Mouse (Mus musculus) heart, embryonic 14.5 days (tissue): ENCODE measurements at regions not wholly inside any gene's neighbourhood (a gene's known extent, or its start where the extent isn't known, plus 50 kb on each side); places are given as distances from the start of the nearest gene placed in this dataset.

ENCODE experiments used
- ATAC-seq: fragments of 200-750 bp; cut with Nextera tagmentation; 2 replicates; pipeline ENCODE4 v1.8.0; 2017; ENCODE audit warnings: low read depth, moderate TSS enrichment; ENCODE audit not compliant: insufficient number of reproducible peaks, insufficient read depth, low FRiP score
- H3K27ac ChIP-seq, 2 experiments: fragments of 200-500 bp in 1 of 2; fragments of 300-500 bp in 1 of 2; sonication (generic) in 1 of 2; replicated peaks in 1 of 2; 2 replicates each; pipeline ENCODE4 v1.5.1; 2012 to 2014; ENCODE audit warnings: low read depth in 2 of 2, low read length in 2 of 2, control low read depth in 1 of 2, mild to moderate bottlenecking in 1 of 2, mixed read lengths in 1 of 2; ENCODE audit not compliant: control insufficient read depth in 1 of 2, insufficient read depth in 1 of 2
- H3K27me3 ChIP-seq: fragments of 300-500 bp; sonication (generic); 2 replicates; pipeline ENCODE4 v1.6.1; 2014; ENCODE audit warnings: mild to moderate bottlenecking, low read length, control low read depth; ENCODE audit not compliant: control insufficient read depth, insufficient read depth
- H3K36me3 ChIP-seq: fragments of 300-500 bp; sonication (generic); 2 replicates; pipeline ENCODE4 v1.6.1; 2014; ENCODE audit warnings: mild to moderate bottlenecking, control low read depth, low read length, mixed read lengths; ENCODE audit not compliant: control insufficient read depth, insufficient read depth
- H3K4me1 ChIP-seq, 2 experiments: fragments of 200-500 bp in 1 of 2; fragments of 300-500 bp in 1 of 2; sonication (generic) in 1 of 2; 2 replicates each; pipeline ENCODE4 v1.6.1; 2012 to 2014; ENCODE audit warnings: low read length in 2 of 2, control low read depth in 1 of 2, mixed read lengths in 1 of 2; ENCODE audit not compliant: control insufficient read depth in 2 of 2, insufficient read depth in 2 of 2
- H3K4me2 ChIP-seq: fragments of 300-500 bp; sonication (generic); 2 replicates; pipeline ENCODE4 v1.6.1; 2014; ENCODE audit warnings: mild to moderate bottlenecking, low read length
- H3K4me3 ChIP-seq, 2 experiments: fragments of 200-500 bp in 1 of 2; fragments of 300-500 bp in 1 of 2; sonication (generic) in 1 of 2; 2 replicates each; pipeline ENCODE4 v1.5.1; 2012 to 2014; ENCODE audit warnings: low read length in 2 of 2, mild to moderate bottlenecking in 2 of 2, control low read depth in 1 of 2, low read depth in 1 of 2, moderate library complexity in 1 of 2; ENCODE audit not compliant: control insufficient read depth in 1 of 2, insufficient read depth in 1 of 2
- H3K9ac ChIP-seq: fragments of 300-500 bp; sonication (generic); 2 replicates; pipeline ENCODE4 v1.6.1; 2014; ENCODE audit warnings: mild to moderate bottlenecking, low read length
- H3K9me3 ChIP-seq: fragments of 300-500 bp; sonication (generic); 2 replicates; pipeline ENCODE4 v1.6.1; 2016; ENCODE audit warnings: low read length, control low read depth; ENCODE audit not compliant: control insufficient read depth
- WGBS: fragments of 180-500 bp; shearing (Covaris S2); extraction: QIAGEN DNeasy Blood & Tissue Kit; methylation state at CpG from one replicate; pipeline ENCODE4 v1.1.7; 2014; 5-methylcytosine and 5-hydroxymethylcytosine counted together

- no peak for ATAC-seq
- WGBS, result 63% methylated on average over 5 of the region's 5 CpGs
- H3K4me2 ChIP-seq, result no peak overlapping the region
Measured at GRCm38 (mm10) chr15:63724543-63725186, 120.3 kb downstream of the Gsdmc2 start.

DNA sequence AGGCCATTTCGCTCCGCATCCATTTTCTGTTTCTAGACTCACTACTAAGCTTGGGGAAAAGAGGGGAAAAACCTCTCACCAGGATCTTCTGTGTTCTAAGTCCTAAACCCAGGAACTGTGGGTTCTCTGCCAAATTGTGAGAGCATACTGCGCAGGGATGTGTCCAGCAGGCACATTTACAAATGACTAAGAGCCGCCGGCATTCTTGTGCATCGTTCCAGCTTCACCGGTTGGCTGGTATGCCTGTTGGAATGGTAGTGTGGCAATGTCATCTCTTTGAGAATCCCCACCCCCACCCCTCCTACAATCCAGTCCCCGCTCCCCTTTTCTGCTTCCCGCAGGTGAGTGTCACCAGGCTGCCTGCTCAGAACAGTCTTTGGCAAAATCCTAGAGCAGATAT lies 122.0 kb downstream of the Gsdmc2 start:
- Histone ChIP-seq H3K4me1 (peaks cover 15 to 33% of the 10 kb centered on the region in 2 experiments), H3K27me3 (no peaks in the 10 kb centered on the region), H3K4me3 (no peak overlapping the region), H3K4me2 (no peak overlapping the region), H3K9me3 (no peaks in the 10 kb centered on the region), H3K9ac (no peak overlapping the region), H3K36me3 (no peaks in the 10 kb centered on the region), H3K27ac (0 out of 4 replicates have a peak overlapping the region, but pooled peaks of 1 of the 2 experiments have one; percentile 2)
- WGBS, result 55% methylated on average over 9 of the region's 9 CpGs
- ATAC-seq, result no peak

More at GRCm38 (mm10) chr15:63724543-63725186, 120.3 kb downstream of the Gsdmc2 start:
- no peaks in the 10 kb centered on the region for H3K9me3 ChIP-seq
- no peak overlapping the region for H3K4me3 ChIP-seq
- no peaks in the 10 kb centered on the region for H3K36me3 ChIP-seq
- no peaks in the 10 kb centered on the region for H3K27me3 ChIP-seq
- H3K9ac ChIP-seq, result no peak overlapping the region
- H3K27ac ChIP-seq, result no peak overlapping the region
- peaks cover 15 to 33% of the 10 kb centered on the region in 2 experiments for H3K4me1 ChIP-seq

GRCm38 (mm10) chr15:63721669-63722357 lies 123.2 kb downstream of the Gsdmc2 start:
- Histone ChIP-seq H3K36me3 (no peaks in the 10 kb centered on the region), H3K4me2 (no peak overlapping the region), H3K9me3 (no peaks in the 10 kb centered on the region), H3K27ac (no peak overlapping the region), H3K9ac (no peak overlapping the region), H3K4me1 (peaks cover 13 to 25% of the 10 kb centered on the region in 2 experiments), H3K4me3 (no peak overlapping the region), H3K27me3 (no peaks in the 10 kb centered on the region)
- whole genome bisulfite sequencing, result 75% methylated on average over 3 of the region's 3 CpGs
- ATAC-seq, result no peak

GRCm38 (mm10) chr15:63717812-63718211 lies 127.2 kb downstream of the Gsdmc2 start:
- ATAC-seq, result no peak
- H3K36me3 ChIP-seq, result no peaks in the 10 kb centered on the region

GRCm38 (mm10) chr15:63713697-63714096 lies 131.3 kb downstream of the Gsdmc2 start:
- 81% methylated on average over 3 of the region's 3 CpGs for WGBS
- H3K9me3 ChIP-seq, result no peaks in the 10 kb centered on the region
- H3K4me3 ChIP-seq, result no peak overlapping the region
- H3K4me1 ChIP-seq, result no peaks in the 10 kb centered on the region
- no peak overlapping the region for H3K9ac ChIP-seq
- no peak overlapping the region for H3K27ac ChIP-seq
- no peak overlapping the region for H3K4me2 ChIP-seq
- H3K27me3 ChIP-seq, result no peaks in the 10 kb centered on the region
- no peak for ATAC-seq
- H3K36me3 ChIP-seq, result no peaks in the 10 kb centered on the region

More at GRCm38 (mm10) chr15:63717812-63718211, 127.2 kb downstream of the Gsdmc2 start:
- no peaks in the 10 kb centered on the region for H3K27me3 ChIP-seq
- no peak overlapping the region for H3K27ac ChIP-seq
- H3K9ac ChIP-seq, result no peak overlapping the region
- no peaks in the 10 kb centered on the region for H3K9me3 ChIP-seq
- H3K4me2 ChIP-seq, result no peak overlapping the region
- no peaks in the 10 kb centered on the region for H3K4me1 ChIP-seq
- no peak overlapping the region for H3K4me3 ChIP-seq
- 88% methylated on average over 8 of the region's 8 CpGs for WGBS

DNA sequence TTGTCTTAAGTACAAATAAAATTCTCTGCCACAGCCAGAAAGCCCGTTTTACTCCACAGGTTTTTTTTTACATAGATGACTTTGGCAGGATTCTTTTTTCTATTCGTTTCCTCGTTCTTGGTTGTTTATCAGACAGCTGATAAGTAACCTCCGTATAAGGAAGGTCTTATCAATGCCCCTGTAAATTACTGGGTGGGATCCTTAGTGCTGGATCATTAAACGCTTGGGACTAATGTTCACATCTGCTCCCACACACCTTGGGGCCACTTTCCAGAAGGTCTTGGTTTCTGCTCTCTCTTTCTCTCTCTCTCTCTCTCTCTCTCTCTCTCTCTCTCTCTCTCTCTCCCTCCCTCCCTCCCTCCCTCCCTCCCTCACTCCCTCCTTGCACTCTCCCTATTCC lies 134.6 kb downstream of the Gsdmc2 start:
- Histone ChIP-seq H3K9me3 (no peaks in the 10 kb centered on the region), H3K27ac (no peak overlapping the region), H3K9ac (no peak overlapping the region), H3K4me1 (no peaks in the 10 kb centered on the region), H3K4me3 (no peak overlapping the region), H3K4me2 (no peak overlapping the region), H3K27me3 (no peaks in the 10 kb centered on the region), H3K36me3 (no peaks in the 10 kb centered on the region)
- 5% methylated on average over 5 of the region's 5 CpGs for WGBS
- ATAC-seq, result no peak

- no peaks in the 10 kb centered on the region for H3K4me1 ChIP-seq
- H3K36me3 ChIP-seq, result no peaks in the 10 kb centered on the region
- no peaks in the 10 kb centered on the region for H3K9me3 ChIP-seq
- H3K27me3 ChIP-seq, result no peaks in the 10 kb centered on the region
- H3K4me2 ChIP-seq, result no peak overlapping the region
- ATAC-seq, result no peak
- no peak overlapping the region for H3K9ac ChIP-seq
- WGBS, result 79% methylated on average over 4 of the region's 4 CpGs
- H3K27ac ChIP-seq, result no peak overlapping the region
- H3K4me3 ChIP-seq, result no peak overlapping the region
Measured at GRCm38 (mm10) chr15:63709270-63709933, 135.6 kb downstream of the Gsdmc2 start.
